Mouse (Mus musculus) monocyte, adult 2 months (primary cell): Measurements from ENCODE around the gene Vmn2r25.
"Not testable (repeated sequence)": the region's sequence is repeated elsewhere in the genome, so short reads cannot be mapped to it uniquely, and the experiment has no call there.

Experiments used
- DNase-seq, 2 experiments: peaks; one replicate each; pipeline ENCODE4 v3.0.0; 2022; ENCODE audit warnings: low spot score in 2 of 2, low read depth in 1 of 2

Gene Vmn2r25

DNA sequence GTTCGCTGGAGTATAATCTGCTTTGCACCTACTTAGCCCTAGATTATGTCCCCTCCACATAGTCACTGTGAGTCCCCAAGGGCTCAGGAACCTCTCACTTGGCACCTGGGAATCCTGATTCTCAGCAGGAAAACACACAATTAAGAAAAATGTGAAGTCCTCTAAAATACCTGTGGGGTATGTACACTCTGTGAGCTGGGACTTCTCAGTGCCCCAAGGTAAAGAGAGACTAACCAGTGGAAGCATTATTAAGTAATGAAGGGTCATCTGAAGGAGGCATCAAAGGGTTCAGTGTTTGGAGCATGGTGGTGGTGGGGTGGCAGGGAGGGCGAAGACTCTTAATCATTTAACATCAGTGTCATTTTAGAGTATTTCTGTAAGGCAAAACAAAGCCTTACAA is at the start of gene Vmn2r25:
Gene Vmn2r25 (minus strand): TSS at position 101 of the 400 bp plus-strand sequence.
- DNase-seq, result not testable (repeated sequence)

DNA sequence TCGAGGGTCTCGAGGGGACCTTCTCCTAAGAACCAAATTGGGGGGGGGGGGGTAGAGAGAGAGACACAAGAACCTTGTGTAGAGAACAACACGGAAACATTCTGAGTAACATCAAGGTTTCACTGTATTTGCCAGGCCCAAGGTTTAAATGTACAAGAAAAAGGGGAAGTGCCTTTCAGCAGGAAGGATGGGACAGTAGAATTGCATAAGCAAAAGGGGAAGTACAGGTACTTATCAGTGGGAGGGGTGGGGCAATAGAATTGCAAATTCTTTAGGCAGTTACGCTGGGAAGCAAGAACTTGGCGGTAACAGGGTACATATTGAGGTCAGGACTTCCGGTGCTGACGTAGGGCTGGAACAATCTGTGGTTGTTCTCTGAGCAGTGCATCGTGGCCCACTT is 33.3 kb downstream of the Vmn2r25 start:
- no peak for DNase-seq

DNA sequence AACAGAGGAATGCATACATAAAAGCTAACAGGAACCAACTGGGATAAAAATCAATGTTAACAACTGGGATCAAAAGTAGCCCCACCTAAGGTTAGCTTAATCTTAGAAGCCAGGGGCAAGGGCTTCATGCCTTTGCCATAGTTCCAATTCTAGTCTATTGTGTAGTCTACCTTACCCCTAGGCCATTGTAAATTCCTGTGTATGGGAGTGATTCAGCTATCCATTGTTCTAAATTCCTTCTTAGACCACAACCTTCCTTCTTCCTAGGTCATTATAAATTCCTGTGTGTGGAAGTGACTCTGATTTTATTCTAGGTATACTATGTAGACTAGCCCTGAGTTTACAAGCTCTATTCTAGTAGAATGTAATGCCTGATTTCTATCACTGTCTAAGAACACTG is 43.0 kb downstream of the Vmn2r25 start:
- not testable (repeated sequence) for DNase-seq

DNA sequence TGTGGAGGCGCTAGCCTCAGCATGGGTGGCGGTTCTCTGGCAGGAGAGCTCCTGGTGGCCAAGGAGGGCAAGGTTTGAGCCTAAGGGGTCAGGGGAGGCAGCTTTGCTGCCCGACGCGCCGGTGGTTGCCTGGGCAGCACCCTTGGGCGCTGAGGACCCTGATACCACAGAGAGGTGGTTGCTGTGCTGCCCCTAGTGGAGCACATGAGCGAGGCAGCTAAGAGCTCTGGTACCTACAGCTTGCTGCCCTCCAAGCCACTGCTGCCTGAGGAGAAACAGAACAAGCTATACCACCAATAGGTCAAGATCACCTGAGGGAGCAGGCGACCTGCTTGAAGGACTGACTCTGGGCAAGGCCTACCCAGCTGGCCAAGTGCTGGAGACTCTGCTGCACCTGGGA is 59.5 kb downstream of the Vmn2r25 start:
- DNase-seq, result no peak

DNA sequence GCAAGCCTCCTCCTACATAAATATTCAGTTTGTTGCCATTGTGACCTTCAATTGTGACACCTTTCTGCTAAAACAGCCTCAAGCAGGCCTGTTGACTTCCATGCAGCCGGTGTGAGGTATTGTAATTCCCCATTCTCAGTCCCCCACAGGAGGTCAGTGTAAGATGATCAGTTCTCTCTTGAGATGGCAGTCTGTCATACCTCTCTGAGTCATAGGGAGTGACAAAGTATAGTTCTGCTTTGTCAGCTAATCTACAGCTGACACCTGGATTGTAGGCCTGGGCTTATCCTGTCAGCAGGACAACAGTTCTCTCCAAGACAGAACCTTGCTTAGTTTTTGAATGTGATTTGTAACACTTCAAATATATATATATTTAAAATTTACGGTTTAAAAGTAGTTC is 68.4 kb downstream of the Vmn2r25 start:
- no peak for DNase-seq

DNA sequence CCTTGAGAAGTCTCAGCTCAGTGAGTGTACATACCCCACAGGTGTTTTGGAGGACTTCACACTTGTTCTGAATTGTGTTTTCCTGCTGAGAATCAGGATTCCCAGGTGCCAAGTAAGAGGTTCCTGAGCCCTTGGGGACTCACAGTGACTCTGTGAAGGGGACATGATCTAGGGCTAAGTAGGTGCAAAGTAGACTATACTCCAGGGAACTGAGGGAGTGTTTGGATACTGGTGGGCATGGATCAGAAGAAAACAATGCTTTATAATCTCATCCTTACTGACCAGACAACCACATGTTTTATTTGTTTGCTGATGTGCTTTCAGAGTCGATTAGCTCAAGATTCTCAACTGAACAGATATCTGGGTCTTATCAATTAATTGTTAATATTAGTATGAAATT is 74.7 kb downstream of the Vmn2r25 start, which contains the start of gene Vmn2r24:
Gene Vmn2r24 (plus strand): TSS at position 301 of the 400 bp plus-strand sequence.
- no peak for DNase-seq
